Mouse (Mus musculus): ENCODE results near the gene Ankrd24.
"Not testable (repeated sequence)": the region's sequence is repeated elsewhere in the genome, so short reads cannot be mapped to it uniquely, and the experiment has no call there.

- not testable (repeated sequence) for TF ChIP-seq CTCF (IDR thresholded peaks at IDR 0.05; ENCODE audit: low read depth, low read length); POLR2A (IDR thresholded peaks at IDR 0.05; ENCODE audit: borderline replicate concordance, low read depth, low read length)
Measured at GRCm38 (mm10) chr10:81640825-81641224, 12.5 kb downstream of the Ankrd24 start.

Data from bone marrow macrophage, adult 2 months (primary cell).